Mouse (Mus musculus) cerebellum, postnatal 10 days (tissue): ENCODE measurements at regions not wholly inside any gene's neighbourhood (a gene's known extent, or its start where the extent isn't known, plus 50 kb on each side); places are given as distances from the start of the nearest gene placed in this dataset.
"Not testable (repeated sequence)": the region's sequence is repeated elsewhere in the genome, so short reads cannot be mapped to it uniquely, and the experiment has no call there.

Source experiments
- DNase-seq, 2 experiments: peaks; one replicate each; pipeline ENCODE4 v3.0.0; 2021; ENCODE audit warnings: mixed read lengths in 2 of 2

- DNase-seq, result not testable (repeated sequence)
Observed at GRCm38 (mm10) chr1:14688041-14688440, 1405.1 kb downstream of the 4930444P10Rik start.

GRCm38 (mm10) chr1:14686172-14686571 lies 1407.0 kb downstream of the 4930444P10Rik start:
- DNase-seq, result peak in 1 of 2 experiments; percentile 4

- DNase-seq, result no peak
Observed at GRCm38 (mm10) chr1:14680443-14680842, 1412.7 kb downstream of the 4930444P10Rik start.

GRCm38 (mm10) chr1:14672393-14672999 lies 1420.6 kb downstream of the 4930444P10Rik start:
- DNase-seq, result no peak

- no peak for DNase-seq
Observed at GRCm38 (mm10) chr1:14662706-14663312, 1430.3 kb downstream of the 4930444P10Rik start.

- no peak for DNase-seq
Observed at GRCm38 (mm10) chr1:14661854-14662253, 1431.3 kb downstream of the 4930444P10Rik start.

- DNase-seq, result no peak
Observed at GRCm38 (mm10) chr1:14650346-14650745, 1442.8 kb downstream of the 4930444P10Rik start.

- peak; percentile 62 to 65 for DNase-seq
Observed at GRCm38 (mm10) chr1:14635642-14636263, 1457.4 kb downstream of the 4930444P10Rik start.

- no peak for DNase-seq
Observed at GRCm38 (mm10) chr1:14631994-14632393, 1461.1 kb downstream of the 4930444P10Rik start.

GRCm38 (mm10) chr1:14627204-14627603 lies 1465.9 kb downstream of the 4930444P10Rik start:
- DNase-seq, result no peak

- DNase-seq, result no peak
Observed at GRCm38 (mm10) chr1:14626685-14627084, 1466.4 kb downstream of the 4930444P10Rik start.

- DNase-seq, result no peak
Observed at GRCm38 (mm10) chr1:14620922-14621430, 1472.1 kb downstream of the 4930444P10Rik start.

GRCm38 (mm10) chr1:14613232-14613894 lies 1479.8 kb downstream of the 4930444P10Rik start:
- DNase-seq, result no peak

GRCm38 (mm10) chr1:14609054-14609453 lies 1484.1 kb downstream of the 4930444P10Rik start:
- no peak for DNase-seq

GRCm38 (mm10) chr1:14595961-14596360 lies 1497.2 kb downstream of the 4930444P10Rik start:
- no peak for DNase-seq

- peak in 1 of 2 experiments; percentile 6 for DNase-seq
Observed at GRCm38 (mm10) chr1:14589905-14590304, 1503.2 kb downstream of the 4930444P10Rik start.

GRCm38 (mm10) chr1:14579376-14579775 lies 1513.7 kb downstream of the 4930444P10Rik start:
- no peak for DNase-seq

GRCm38 (mm10) chr1:14576263-14576662 lies 1516.9 kb downstream of the 4930444P10Rik start:
- no peak for DNase-seq

GRCm38 (mm10) chr1:14570562-14570981 lies 1522.6 kb downstream of the 4930444P10Rik start:
- DNase-seq, result peak; percentile 29 to 40

GRCm38 (mm10) chr1:14570113-14570512 lies 1523.0 kb downstream of the 4930444P10Rik start:
- DNase-seq, result no peak

GRCm38 (mm10) chr1:14567006-14567405 lies 1526.1 kb downstream of the 4930444P10Rik start:
- DNase-seq, result no peak

- no peak for DNase-seq
Observed at GRCm38 (mm10) chr1:14566386-14566785, 1526.7 kb downstream of the 4930444P10Rik start.
